Mouse (Mus musculus): Measurements from ENCODE around the gene Mlxipl. TPM values are rescaled to one million over a fixed set of nuclear protein-coding genes. Genes with fewer than 3 reads are reported as not detected.

The Mlxipl gene
- polyA plus RNA-seq, 1 experiment from 2014 or later = 1.2 TPM

DNA sequence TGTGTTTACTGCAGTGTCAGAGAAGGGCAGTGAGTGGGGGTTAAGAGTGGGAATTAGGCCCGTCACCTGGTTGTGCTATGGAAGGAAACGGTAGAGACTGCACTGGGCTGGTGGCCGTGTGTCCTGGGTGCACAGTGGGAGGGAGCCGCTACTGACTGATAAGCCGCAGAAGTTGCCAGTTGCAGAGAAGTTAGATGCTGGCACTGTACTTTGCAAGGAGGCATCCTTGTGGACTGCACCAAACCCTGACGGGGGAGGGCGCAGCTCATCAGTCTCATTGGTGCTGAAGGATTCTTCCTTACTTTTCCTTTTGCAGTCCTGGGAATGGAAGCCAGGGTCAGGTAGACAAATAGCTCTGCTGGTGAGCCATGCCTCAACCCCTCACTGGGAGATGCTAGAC, 72.0 kb downstream of the Mlxipl start:
- peaks cover 38% of the 10 kb centered on the region for H3K36me3 ChIP-seq (ENCODE audit: control insufficient read depth, insufficient read depth, low read length)
- 72% methylated on average over 7 of the region's 7 CpGs for WGBS (ENCODE audit: insufficient replicate concordance)

GRCm38 (mm10) chr5:135162361-135162760, 72.7 kb downstream of the Mlxipl start:
- WGBS (ENCODE audit: insufficient replicate concordance) = 92% methylated on average over 8 of the region's 8 CpGs
- Histone ChIP-seq H3K9me3 (replicated peaks; ENCODE audit: control insufficient read depth, low read length) (no peaks in the 10 kb centered on the region), H3K27ac (ENCODE audit: low read depth, low read length) (no peak overlapping the region), H3K4me1 (ENCODE audit: control insufficient read depth, insufficient read depth, low read length) (no peaks in the 10 kb centered on the region), H3K4me2 (no peak overlapping the region), H3K27me3 (ENCODE audit: control insufficient read depth, insufficient read depth, low read length) (no peaks in the 10 kb centered on the region), H3K36me3 (ENCODE audit: control insufficient read depth, insufficient read depth, low read length) (peaks cover 33% of the 10 kb centered on the region), H3K9ac (ENCODE audit: low read depth, low read length) (no peak overlapping the region), H3K4me3 (ENCODE audit: low read depth, low read length) (no peak overlapping the region)
- ATAC-seq (replicated peaks; ENCODE audit: insufficient number of reproducible peaks, low FRiP score, low TSS enrichment) = no peak

More for the DNA sequence above, 72.0 kb downstream of the Mlxipl start:
- H3K9me3 ChIP-seq (replicated peaks; ENCODE audit: control insufficient read depth, low read length) = no peaks in the 10 kb centered on the region
- ATAC-seq (replicated peaks; ENCODE audit: insufficient number of reproducible peaks, low FRiP score, low TSS enrichment) = no peak
- no peaks in the 10 kb centered on the region for H3K4me1 ChIP-seq (ENCODE audit: control insufficient read depth, insufficient read depth, low read length)
- H3K4me3 ChIP-seq (ENCODE audit: low read depth, low read length) = no peak overlapping the region
- no peak overlapping the region for H3K9ac ChIP-seq (ENCODE audit: low read depth, low read length)
- H3K27ac ChIP-seq (ENCODE audit: low read depth, low read length) = no peak overlapping the region
- no peak overlapping the region for H3K4me2 ChIP-seq
- no peaks in the 10 kb centered on the region for H3K27me3 ChIP-seq (ENCODE audit: control insufficient read depth, insufficient read depth, low read length)

DNA sequence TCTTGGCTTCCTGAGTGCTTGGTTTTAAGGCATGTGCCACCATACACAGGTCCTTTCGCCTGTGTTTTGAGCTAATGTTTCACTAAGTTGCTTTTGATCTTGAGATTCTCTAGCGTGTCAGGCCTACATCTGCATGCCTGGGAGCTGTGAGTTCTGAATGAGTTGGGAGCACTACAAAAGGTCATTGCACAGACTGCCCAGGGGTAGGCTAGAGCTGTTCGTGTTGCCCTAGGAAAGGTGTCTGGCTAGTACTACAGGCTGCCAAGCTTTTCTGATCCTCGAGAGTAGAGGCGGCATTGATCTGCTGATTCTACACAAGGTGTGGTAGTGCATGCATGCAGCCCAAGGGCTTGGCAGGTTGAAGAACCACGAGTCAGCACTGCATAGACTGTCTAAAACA, 73.1 kb downstream of the Mlxipl start:
- Histone ChIP-seq H3K9ac (ENCODE audit: low read depth, low read length) (no peak overlapping the region), H3K4me1 (ENCODE audit: control insufficient read depth, insufficient read depth, low read length) (peaks cover under 1% of the 10 kb centered on the region; the same call in 1 of the 2 replicates), H3K27me3 (ENCODE audit: control insufficient read depth, insufficient read depth, low read length) (no peaks in the 10 kb centered on the region), H3K4me2 (no peak overlapping the region), H3K9me3 (replicated peaks; ENCODE audit: control insufficient read depth, low read length) (no peaks in the 10 kb centered on the region), H3K36me3 (ENCODE audit: control insufficient read depth, insufficient read depth, low read length) (peaks cover 30% of the 10 kb centered on the region), H3K4me3 (ENCODE audit: low read depth, low read length) (no peak overlapping the region), H3K27ac (ENCODE audit: low read depth, low read length) (no peak overlapping the region)
- WGBS (ENCODE audit: insufficient replicate concordance) = 92% methylated on average over 6 of the region's 6 CpGs
- no peak for ATAC-seq (replicated peaks; ENCODE audit: insufficient number of reproducible peaks, low FRiP score, low TSS enrichment)

DNA sequence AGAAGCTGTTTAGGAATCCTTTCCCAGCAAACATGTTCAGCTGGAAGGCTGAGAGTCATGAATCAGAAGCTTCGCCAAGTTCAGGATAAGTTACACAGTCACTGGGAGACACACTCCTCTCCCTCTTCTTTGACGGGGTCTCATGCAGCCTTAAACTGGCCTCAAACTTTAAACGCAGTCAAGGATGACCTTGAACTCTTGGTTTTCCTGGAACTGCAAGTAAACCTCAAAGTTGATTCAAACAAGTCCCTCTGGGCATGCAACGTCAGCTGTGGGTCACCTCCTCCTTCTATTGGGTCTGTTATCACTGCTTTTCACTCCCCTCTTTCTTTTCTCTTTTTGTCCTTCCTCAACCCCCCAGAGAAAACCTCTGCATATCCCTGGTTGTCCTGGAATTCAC, 77.2 kb downstream of the Mlxipl start:
- ATAC-seq (replicated peaks; ENCODE audit: insufficient number of reproducible peaks, low FRiP score, low TSS enrichment) = no peak
- no peak overlapping the region for H3K4me2 ChIP-seq
- no peaks in the 10 kb centered on the region for H3K27me3 ChIP-seq (ENCODE audit: control insufficient read depth, insufficient read depth, low read length)
- no peak overlapping the region for H3K4me3 ChIP-seq (ENCODE audit: low read depth, low read length)
- H3K27ac ChIP-seq (ENCODE audit: low read depth, low read length) = no peak overlapping the region
- WGBS (ENCODE audit: insufficient replicate concordance) = 86% methylated on average over 4 of the region's 4 CpGs
- H3K4me1 ChIP-seq (ENCODE audit: control insufficient read depth, insufficient read depth, low read length) = peaks cover 7% of the 10 kb centered on the region
- H3K36me3 ChIP-seq (ENCODE audit: control insufficient read depth, insufficient read depth, low read length) = no peaks in the 10 kb centered on the region
- no peaks in the 10 kb centered on the region for H3K9me3 ChIP-seq (replicated peaks; ENCODE audit: control insufficient read depth, low read length)
- no peak overlapping the region for H3K9ac ChIP-seq (ENCODE audit: low read depth, low read length)

GRCm38 (mm10) chr5:135167469-135167868, 77.8 kb downstream of the Mlxipl start:
- Histone ChIP-seq H3K4me3 (ENCODE audit: low read depth, low read length) (no peak overlapping the region), H3K9me3 (replicated peaks; ENCODE audit: control insufficient read depth, low read length) (no peaks in the 10 kb centered on the region), H3K4me2 (no peak overlapping the region), H3K36me3 (ENCODE audit: control insufficient read depth, insufficient read depth, low read length) (peaks cover 1% of the 10 kb centered on the region; the same call in 1 of the 2 replicates), H3K4me1 (ENCODE audit: control insufficient read depth, insufficient read depth, low read length) (peaks cover 7% of the 10 kb centered on the region), H3K27ac (ENCODE audit: low read depth, low read length) (no peak overlapping the region), H3K9ac (ENCODE audit: low read depth, low read length) (no peak overlapping the region), H3K27me3 (ENCODE audit: control insufficient read depth, insufficient read depth, low read length) (no peaks in the 10 kb centered on the region)
- no peak for ATAC-seq (replicated peaks; ENCODE audit: insufficient number of reproducible peaks, low FRiP score, low TSS enrichment)
- WGBS (ENCODE audit: insufficient replicate concordance) = 94% methylated on average over 4 of the region's 4 CpGs

DNA sequence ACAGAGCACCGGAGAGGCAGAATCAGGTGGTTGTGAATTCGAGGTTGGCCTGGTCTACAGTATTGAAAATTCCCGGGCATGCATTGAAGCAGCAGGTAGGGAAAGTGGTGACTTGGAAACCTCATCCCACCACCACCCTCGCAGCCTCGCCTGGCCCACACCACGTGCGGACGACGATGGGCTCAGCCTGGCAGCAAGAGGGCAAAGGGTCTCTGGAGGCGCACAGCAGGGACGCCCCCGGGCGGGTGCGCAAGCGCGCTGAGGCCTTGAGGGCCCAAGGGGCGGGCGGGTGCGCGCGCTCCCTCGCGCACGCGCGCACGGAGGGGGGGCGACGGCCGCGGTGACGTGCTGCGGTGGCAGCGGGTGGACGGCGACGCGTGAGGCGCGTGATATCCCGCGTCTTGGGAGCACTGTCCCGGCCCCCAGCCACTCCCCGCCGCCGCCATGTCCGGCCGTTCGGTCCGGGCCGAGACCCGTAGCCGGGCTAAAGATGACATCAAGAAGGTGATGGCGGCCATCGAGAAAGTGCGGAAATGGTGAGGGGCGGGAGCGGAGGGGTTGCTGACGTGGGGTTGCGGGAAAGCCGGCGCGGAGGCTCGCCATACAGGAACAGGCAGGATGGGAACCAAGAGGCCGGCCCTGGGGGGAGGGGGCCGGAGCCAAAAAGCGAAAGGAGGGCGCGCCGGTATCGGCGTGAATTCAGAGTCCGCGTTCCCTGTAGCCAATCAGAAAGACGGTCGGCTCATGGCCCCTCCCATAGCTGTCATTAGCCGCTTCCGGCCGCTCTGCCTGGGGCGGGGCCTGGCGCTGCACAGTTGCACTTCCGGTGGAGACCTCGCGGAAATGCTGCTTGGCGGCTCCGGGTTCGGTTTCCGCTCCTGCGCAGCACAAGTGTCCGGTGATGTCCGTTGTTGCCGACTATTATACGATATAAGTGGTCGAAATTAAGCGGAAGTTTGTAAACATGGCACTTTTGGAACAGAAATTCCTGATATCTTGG, 78.7 kb downstream of the Mlxipl start, which contains the start of gene Bcl7b:
Gene Bcl7b (plus strand): TSS at position 221 of the 1,000 bp plus-strand sequence.
- peaks cover 7% of the 10 kb centered on the region for H3K4me1 ChIP-seq (ENCODE audit: control insufficient read depth, insufficient read depth, low read length)
- peak within 1 kb of the TSS; percentile 99 for H3K27ac ChIP-seq (ENCODE audit: low read depth, low read length)
- H3K4me2 ChIP-seq = peak within 1 kb of the TSS; percentile 97
- no peaks in the 10 kb centered on the region for H3K9me3 ChIP-seq (replicated peaks; ENCODE audit: control insufficient read depth, low read length)
- H3K9ac ChIP-seq (ENCODE audit: low read depth, low read length) = peak within 1 kb of the TSS; percentile 97
- H3K4me3 ChIP-seq (ENCODE audit: low read depth, low read length) = peak within 1 kb of the TSS; percentile 81
- H3K36me3 ChIP-seq (ENCODE audit: control insufficient read depth, insufficient read depth, low read length) = peaks cover 7% of the 10 kb centered on the region
- H3K27me3 ChIP-seq (ENCODE audit: control insufficient read depth, insufficient read depth, low read length) = no peaks in the 10 kb centered on the region
- peak; percentile 98 for ATAC-seq (replicated peaks; ENCODE audit: insufficient number of reproducible peaks, low FRiP score, low TSS enrichment)
- WGBS (ENCODE audit: insufficient replicate concordance) = 3% methylated on average over 71 of the region's 95 CpGs

DNA sequence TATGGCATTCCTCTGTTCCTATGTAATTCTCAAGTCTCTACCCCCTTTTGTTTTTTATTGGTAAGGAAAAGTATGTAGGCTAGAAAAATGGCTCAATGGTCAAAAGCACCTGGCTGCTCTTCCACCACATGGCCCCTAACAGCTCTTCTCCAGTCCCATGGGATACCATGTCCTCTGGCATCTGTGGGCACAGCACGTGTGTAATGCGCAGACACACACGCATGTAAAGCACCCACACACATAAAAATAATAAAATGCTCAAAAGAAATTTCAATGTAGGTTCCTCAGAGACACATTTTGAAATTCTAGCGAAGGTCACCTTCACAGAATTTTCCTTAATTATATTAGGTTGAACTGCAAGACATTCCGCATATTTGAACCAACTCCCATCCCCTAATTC, 79.8 kb downstream of the Mlxipl start:
- peaks cover 7% of the 10 kb centered on the region for H3K36me3 ChIP-seq (ENCODE audit: control insufficient read depth, insufficient read depth, low read length)
- peak overlapping the region; percentile 97 for H3K4me2 ChIP-seq
- 87% methylated on average over 5 of the region's 5 CpGs for WGBS (ENCODE audit: insufficient replicate concordance)
- H3K27me3 ChIP-seq (ENCODE audit: control insufficient read depth, insufficient read depth, low read length) = no peaks in the 10 kb centered on the region
- H3K27ac ChIP-seq (ENCODE audit: low read depth, low read length) = no peak overlapping the region
- H3K9ac ChIP-seq (ENCODE audit: low read depth, low read length) = peak overlapping the region; percentile 97
- no peak for ATAC-seq (replicated peaks; ENCODE audit: insufficient number of reproducible peaks, low FRiP score, low TSS enrichment)
- H3K4me3 ChIP-seq (ENCODE audit: low read depth, low read length) = peak overlapping the region; percentile 81
- H3K9me3 ChIP-seq (replicated peaks; ENCODE audit: control insufficient read depth, low read length) = no peaks in the 10 kb centered on the region
- peaks cover 7% of the 10 kb centered on the region for H3K4me1 ChIP-seq (ENCODE audit: control insufficient read depth, insufficient read depth, low read length)

DNA sequence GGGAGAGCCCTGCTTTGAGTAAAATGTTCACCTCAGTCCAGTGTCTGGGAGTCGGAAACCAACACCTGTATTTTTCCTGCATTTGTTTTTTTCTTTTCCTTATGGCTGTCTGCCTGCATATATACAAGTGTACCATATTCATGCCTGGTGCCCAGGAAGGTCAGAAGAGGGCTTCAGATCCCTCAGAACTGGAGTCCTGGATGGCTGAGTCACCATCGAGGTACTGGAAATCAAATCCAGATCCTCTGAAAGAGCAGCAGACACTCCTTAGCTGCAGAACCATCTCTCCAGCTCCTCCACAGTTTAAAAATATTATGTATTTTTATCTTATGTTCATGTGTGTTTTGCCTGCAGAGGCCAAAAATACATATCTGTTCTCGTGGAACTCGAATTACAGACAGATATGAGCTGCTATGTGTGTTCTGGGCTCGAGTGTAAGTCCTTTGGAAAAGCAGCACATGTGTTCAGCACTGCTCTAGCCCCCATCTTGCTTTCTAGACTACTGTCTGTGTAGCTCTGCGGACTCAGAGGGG, 82.1 kb downstream of the Mlxipl start:
- H3K4me2 ChIP-seq = no peak overlapping the region
- peaks cover 13% of the 10 kb centered on the region for H3K36me3 ChIP-seq (ENCODE audit: control insufficient read depth, insufficient read depth, low read length)
- no peak for ATAC-seq (replicated peaks; ENCODE audit: insufficient number of reproducible peaks, low FRiP score, low TSS enrichment)
- H3K9ac ChIP-seq (ENCODE audit: low read depth, low read length) = no peak overlapping the region
- H3K4me3 ChIP-seq (ENCODE audit: low read depth, low read length) = no peak overlapping the region
- peaks cover 7% of the 10 kb centered on the region for H3K4me1 ChIP-seq (ENCODE audit: control insufficient read depth, insufficient read depth, low read length)
- 89% methylated on average over 6 of the region's 6 CpGs for WGBS (ENCODE audit: insufficient replicate concordance)
- no peaks in the 10 kb centered on the region for H3K9me3 ChIP-seq (replicated peaks; ENCODE audit: control insufficient read depth, low read length)
- H3K27me3 ChIP-seq (ENCODE audit: control insufficient read depth, insufficient read depth, low read length) = no peaks in the 10 kb centered on the region
- no peak overlapping the region for H3K27ac ChIP-seq (ENCODE audit: low read depth, low read length)

All from heart, embryonic 11.5 days (tissue).